Mouse (Mus musculus): ENCODE measurements around the gene Prr12.

- TF ChIP-seq CTCF (IDR thresholded peaks at IDR 0.05; ENCODE audit: extremely low read depth, insufficient read depth, insufficient read length, insufficient replicate concordance) (no peak), POLR2A (IDR thresholded peaks at IDR 0.05; ENCODE audit: low read depth, low read length) (no peak)
These were observed 71.1 kb downstream of the Prr12 start for GRCm38 (mm10) chr7:44981539-44981938.
